Mouse (Mus musculus): ENCODE data around the gene Pla2g2c. TPM values are rescaled to one million over a fixed set of nuclear protein-coding genes. Genes with fewer than 3 reads are reported as not detected.

Gene Pla2g2c
- total RNA-seq, 2 experiments from 2014 or later: not detected

DNA sequence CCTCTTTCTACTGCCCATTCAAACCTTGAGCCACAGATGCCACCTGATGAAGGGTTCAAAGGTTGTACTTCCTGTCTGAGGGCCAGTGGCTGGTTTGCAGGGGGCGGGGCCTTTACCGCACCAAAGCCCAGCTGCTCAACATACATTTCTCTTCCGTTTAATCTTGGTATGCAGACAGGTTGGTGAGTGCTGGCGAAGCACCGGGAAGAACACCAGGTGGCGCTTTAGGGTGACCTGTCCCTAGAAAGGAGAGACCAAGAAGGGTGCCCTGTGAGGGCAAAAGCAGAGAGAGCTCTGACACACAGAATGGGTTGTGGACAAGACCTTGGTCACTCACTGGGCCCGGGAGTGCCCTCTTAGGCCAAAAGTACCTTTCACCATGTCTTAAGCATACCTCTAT, 16.0 kb upstream of the Pla2g2c start:
- no peak for ATAC-seq (ENCODE audit: poor library complexity, severe bottlenecking)

DNA sequence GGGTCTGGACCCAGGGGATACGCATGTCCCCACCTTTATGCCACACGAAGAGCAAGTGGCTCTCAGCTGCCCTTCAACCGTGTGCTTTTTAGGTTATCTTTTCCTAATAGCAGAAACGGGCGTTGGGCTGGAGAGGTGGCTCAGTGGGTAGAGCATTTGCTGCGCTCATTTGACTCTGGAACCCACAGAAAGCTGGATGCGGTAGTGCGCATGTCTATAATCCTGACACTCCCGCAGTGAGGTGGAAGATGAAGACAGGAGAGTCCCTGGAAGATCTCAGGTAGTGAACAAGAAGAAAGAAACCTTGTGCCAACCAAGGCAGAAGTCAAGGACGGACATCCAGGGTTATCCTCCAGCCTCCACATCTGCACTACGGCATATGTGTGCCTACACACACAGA, 15.3 kb upstream of the Pla2g2c start:
- ATAC-seq (ENCODE audit: poor library complexity, severe bottlenecking): no peak

- ATAC-seq (ENCODE audit: poor library complexity, severe bottlenecking): no peak
These were observed 14.6 kb upstream of the Pla2g2c start for GRCm38 (mm10) chr4:138709944-138710343.

GRCm38 (mm10) chr4:138710633-138711032, 14.0 kb upstream of the Pla2g2c start:
- ATAC-seq (ENCODE audit: poor library complexity, severe bottlenecking): no peak

- no peak for ATAC-seq (ENCODE audit: poor library complexity, severe bottlenecking)
These were observed 13.4 kb upstream of the Pla2g2c start for GRCm38 (mm10) chr4:138711051-138711820.

DNA sequence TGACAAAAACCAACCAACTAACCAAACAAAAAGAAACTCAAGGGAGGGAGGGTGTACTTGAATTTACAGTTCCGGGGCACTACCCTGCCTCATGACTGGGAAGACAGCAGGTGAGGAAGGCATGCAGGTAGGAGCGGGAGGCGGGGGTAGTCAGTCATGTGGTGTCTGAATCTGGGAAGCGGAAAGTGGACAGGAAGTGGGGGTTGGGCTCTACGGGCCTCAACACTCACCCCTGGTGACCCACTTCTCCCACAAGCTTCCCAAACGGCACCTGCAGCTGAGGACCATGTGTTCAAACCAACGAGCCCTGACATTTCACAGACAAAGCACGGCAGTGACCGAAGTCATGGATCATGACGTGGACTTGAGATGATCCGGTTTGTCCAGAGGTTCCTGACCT, 12.5 kb upstream of the Pla2g2c start:
- ATAC-seq (ENCODE audit: poor library complexity, severe bottlenecking): no peak

- ATAC-seq (ENCODE audit: poor library complexity, severe bottlenecking): no peak
These were observed 12.0 kb upstream of the Pla2g2c start for GRCm38 (mm10) chr4:138712621-138713020.

DNA sequence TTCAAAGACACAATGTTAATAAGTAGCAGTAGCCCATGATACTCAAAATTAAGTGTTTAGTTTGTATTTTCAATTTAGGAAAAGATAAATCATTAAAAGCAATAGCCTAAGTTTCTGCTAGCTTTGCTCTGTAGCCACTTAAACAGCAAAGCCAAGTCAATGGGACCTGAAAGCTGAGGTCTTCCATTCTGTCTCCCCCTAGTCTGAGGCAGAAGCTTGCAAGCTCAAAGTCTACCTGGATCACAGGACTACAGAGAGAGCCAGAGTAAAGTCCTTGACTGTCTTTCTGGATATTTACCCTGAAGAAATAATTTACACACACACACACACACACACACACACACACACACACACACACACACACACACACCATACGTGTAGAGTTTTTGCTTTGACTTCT, 10.4 kb upstream of the Pla2g2c start:
- ATAC-seq (ENCODE audit: poor library complexity, severe bottlenecking): no peak

- ATAC-seq (ENCODE audit: poor library complexity, severe bottlenecking): no peak
These were observed 7.9 kb upstream of the Pla2g2c start for GRCm38 (mm10) chr4:138716697-138717096.

DNA sequence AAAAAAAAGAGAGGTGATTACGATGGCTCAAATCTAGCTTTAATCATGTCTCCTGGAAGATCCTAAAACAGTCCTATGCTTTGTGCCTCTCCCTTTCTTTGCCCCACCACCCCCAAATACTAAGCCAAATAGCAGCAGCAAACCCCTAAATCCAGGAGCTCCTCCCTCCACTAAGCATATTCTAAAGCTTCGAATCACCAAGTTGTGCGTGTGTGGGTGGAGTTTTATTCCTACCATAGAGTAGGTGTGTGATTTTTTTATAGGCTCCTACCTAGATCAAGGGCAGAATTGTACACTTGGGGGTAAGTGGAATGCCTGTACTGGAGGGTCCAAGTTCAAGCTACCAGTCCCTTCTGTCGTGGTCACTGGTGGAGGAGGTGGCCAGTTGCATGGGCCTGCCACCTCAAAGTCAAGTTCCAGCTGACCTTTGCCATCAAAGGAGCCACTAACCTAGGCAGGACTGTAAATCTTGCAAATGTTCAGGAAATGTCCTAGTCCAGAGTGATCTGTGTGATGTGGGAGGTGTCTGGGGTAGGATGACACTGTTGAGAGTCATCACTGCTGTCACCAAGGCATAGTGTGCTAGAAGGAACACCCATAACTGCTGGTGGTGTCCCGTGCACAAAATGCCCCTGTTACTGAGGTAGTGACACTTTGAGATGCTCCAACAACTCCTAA, 5.9 kb upstream of the Pla2g2c start:
- no peak for ATAC-seq (ENCODE audit: poor library complexity, severe bottlenecking)

DNA sequence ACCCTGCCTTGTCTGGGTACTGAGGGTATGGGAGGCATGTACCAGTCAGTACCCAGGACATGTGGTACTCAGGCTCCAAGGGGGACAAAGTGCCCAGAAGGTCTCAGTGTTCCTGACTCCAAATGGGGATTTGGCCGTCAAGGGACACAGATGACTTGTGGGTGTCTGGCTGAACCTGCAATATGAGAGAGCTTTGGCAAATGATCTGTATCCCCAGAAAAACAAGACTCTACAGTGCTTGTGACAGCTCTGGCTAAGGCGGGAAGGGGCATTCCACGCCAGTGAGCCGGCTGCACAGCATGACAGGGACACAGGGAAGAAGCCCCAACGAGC, 5.4 kb upstream of the Pla2g2c start:
- no peak for ATAC-seq (ENCODE audit: poor library complexity, severe bottlenecking)

DNA sequence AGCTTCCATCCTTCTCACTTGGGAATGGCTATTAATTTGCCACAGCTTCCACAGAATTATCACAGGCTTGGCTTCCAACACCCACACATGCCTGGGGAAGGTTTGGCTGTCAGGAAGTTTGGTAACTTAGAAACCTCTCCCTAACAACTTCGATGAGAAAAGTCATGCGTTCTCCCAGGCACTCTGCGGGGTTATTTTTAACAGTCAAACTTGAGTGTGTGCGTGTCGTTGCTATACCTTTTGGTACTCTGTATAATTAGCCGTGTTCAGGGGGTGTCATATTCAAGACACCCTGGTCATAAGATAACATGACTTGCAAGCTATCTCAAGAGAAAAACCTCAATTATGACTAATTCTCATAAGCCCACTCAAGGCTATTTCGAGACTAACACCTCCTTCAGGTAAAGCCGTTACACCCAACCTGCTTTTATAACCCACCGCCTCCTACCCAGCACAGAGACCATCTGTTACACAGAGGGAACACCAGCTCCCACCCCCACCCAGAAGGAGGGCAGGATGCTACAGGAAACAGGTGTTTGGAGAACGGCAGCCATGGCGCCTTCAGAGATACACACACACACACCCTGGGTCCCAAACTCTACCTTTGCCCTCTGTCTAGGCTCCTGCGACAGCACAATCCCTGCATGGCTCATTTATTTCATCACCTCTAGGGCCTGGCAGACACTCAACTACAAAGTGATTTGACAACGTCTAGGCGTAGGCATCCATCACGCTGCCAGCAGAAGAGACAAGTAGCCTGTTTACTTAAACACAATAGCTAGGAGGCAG, 905 bp upstream of the Pla2g2c start:
- ATAC-seq (ENCODE audit: poor library complexity, severe bottlenecking): no peak

- ATAC-seq (ENCODE audit: poor library complexity, severe bottlenecking): no peak
These were observed 502 bp downstream of the Pla2g2c start for GRCm38 (mm10) chr4:138725127-138725461.

DNA sequence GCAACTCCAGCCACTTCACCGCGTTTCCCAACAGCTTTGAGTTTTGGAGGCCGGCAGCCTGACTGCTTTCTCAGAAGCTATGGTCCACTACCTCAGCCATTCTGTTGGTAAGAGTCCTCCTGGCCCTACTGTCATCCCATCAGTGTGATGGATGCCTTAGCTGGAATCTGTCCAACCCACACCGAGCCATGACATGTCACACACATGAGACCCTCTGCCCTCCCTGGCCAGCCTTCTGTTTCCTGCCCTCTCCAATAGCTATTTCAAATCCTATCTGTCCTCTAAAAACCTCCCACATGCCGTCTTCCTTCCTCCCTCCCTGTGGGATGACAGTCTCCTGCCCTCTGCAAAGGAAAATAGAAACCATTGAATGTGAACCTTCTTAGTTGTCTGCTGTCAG, 1.2 kb downstream of the Pla2g2c start:
- no peak for ATAC-seq (ENCODE audit: poor library complexity, severe bottlenecking)

DNA sequence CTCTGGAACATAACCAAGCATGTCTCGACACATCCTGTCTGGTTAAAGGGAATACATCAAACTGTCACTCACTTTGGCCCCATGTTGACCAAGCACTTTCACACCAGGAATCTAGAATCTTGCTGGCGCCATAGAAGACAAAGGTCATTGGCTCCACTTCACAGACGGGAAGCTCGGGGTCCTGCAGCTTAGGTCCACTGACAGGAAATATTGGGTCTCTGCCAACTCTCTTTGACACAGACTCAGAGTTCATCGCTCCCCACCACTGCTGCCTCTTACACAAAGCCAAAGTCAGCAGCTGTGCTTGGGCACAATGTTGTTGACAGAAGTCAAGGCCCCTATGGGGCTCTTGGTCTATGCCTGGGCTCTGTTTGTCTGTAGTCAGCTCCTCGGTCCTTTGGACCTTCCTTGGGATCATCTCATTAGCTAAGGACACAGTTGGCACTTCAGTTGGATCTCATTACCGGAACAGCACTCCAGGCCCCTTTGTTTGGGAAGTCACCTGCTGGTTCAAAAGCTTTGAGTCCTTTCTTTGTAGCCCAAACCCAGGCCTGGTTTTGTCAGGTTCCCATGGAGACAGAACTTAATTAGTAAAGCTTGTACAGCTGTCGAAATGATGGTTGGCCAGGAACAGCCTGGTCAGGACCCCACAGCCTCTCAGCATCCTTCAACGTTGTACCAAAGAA, 4.6 kb downstream of the Pla2g2c start:
- ATAC-seq (ENCODE audit: poor library complexity, severe bottlenecking): no peak

GRCm38 (mm10) chr4:138734105-138734504, 9.5 kb downstream of the Pla2g2c start:
- ATAC-seq (ENCODE audit: poor library complexity, severe bottlenecking): no peak

DNA sequence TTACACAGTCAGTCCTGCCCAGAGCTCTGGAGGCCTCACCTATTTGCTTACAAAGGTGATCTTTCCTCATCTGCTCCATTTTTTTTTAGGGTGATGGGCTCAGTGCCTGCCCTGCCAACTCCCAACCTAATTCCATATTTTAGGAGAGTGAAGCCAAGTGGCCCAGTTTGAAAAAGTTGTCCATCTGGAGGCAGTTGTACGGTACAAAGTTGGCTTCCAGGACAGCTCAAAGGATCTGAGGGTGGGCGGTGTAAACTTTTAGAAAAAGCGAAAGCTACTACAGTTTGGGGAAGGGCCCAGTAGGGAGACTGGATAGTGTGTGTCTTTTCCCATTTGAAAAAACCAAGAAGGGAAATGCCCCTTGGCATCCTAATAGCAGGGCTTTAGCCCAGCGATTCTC, 10.3 kb downstream of the Pla2g2c start:
- ATAC-seq (ENCODE audit: poor library complexity, severe bottlenecking): no peak

DNA sequence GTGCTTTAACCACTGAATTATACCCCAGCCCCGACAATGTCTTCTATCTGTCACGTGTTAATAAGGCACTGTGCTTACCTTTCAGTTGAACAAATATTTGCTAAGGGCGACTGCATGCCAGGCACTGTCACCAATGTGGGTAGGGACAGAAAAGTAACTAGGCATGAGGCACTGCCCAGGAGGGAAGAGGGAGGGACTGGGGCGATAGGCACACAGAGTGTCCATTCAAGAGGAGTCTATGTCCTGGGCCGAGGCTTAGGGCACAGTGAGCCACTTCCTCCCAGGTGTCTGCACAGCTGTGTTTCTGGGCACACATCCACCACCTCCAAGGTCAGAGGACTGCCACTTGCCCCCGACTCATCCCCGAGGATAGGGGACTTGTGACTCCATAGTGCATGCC, 12.4 kb downstream of the Pla2g2c start, which contains the start of gene Ubxn10:
Gene Ubxn10, minus strand, starts transcription at position 137 of the 400 bp plus-strand sequence.
- no peak for ATAC-seq (ENCODE audit: poor library complexity, severe bottlenecking)

DNA sequence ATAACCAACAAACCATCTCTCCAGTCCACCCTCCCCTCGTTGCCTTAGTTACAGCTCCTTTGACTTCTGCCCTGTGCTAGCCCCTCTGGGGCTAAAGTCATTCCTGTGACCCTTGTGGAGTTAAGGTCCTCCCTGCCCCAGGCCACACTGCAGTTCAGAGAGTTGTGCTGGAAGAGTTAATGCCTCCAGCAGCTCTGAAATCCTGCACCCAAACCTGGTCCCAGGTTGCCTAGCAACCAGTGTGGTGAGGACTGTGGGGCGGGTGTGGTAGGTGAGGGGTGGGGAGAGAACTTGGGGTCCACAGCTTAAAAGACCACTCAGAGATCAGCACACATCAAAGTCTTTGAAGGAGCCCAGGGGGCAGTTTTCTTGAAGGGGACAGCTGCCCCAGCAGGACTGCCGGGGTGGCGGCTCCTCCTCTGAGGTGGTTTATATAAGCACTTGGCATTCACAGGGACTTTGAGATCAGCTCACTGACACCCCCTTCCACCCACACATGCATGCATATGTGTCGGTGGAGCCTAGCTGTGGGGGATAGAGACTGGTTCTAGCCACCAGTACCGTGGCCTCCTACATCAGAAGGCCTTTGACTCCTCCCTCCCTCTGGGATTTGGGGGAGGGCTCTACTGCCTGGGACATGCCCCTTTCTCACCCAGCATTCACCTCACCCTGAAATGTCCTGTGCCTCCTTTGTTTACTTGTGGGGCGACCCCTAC, 14.7 kb downstream of the Pla2g2c start:
- ATAC-seq (ENCODE audit: poor library complexity, severe bottlenecking): no peak

DNA sequence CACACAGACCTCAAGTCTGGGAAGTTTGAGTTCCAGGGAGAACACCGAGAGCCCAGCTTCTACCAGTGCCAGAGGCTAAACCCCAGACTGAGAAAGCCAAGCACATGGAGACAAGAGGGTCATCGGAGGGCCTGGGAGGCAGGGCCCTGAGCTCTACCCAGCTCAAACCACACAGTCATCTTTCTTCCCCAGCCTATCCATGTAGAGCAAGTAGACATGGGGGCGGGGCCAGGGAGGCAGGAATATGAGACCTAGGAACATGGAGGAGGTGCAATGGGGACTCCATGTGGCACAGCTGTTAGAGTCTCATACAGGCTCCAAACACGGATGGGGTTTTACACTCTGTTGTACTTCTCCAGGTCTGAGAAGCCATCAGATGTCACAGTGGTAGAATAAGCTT, 21.3 kb downstream of the Pla2g2c start:
- no peak for ATAC-seq (ENCODE audit: poor library complexity, severe bottlenecking)

DNA sequence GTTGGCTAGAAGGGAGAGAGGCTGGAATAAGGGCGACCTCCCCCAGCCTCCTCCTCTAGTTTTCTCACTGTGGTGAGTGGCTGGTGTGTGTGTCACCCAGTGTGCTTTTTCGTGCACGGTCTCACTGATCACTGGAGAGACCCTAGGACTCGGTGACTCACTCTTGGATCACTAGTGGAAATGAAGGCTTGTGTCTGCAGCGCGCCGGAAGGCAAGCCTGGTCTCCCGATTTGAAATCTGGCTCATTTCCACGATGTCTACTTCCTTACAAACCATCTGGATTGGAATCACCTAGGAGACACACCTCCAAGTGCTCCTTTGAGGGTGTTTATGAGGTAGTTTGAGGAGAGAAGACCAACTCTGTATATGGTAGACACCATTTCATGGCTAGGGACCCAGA, 22.3 kb downstream of the Pla2g2c start:
- no peak for ATAC-seq (ENCODE audit: poor library complexity, severe bottlenecking)
